Mouse (Mus musculus) left cerebral cortex, postnatal 14 days (tissue): ENCODE measurements around the gene Mydgf. TPM values are rescaled to one million over a fixed set of nuclear protein-coding genes. Genes with fewer than 3 reads are reported as not detected.
A peak's percentile ranks its signal among the peaks of the same experiment; 100 is the strongest.

Source experiments
- DNase-seq, 2 experiments: peaks; one replicate each; pipeline ENCODE4 v3.0.0; 2021 to 2022; ENCODE audit warnings: low spot score in 2 of 2, mixed read lengths in 1 of 2
- intact Hi-C: fragments of 180-260 bp; cut with DNase I; formaldehyde crosslinking; loops from one replicate; pipeline ENCODE4 v1.15.1; 2025
- long read RNA-seq, 2 experiments: library from polyadenylated mRNA; stranded (forward); transcript quantifications; one replicate each; pipeline ENCODE4 v2.0.0; 2021
- total RNA-seq, 2 experiments: library from RNA; stranded (reverse); gene quantifications; 2 replicates each; pipeline ENCODE4 v1.2.3; 2021

The Mydgf gene
- total RNA-seq = 10 to 100 TPM; 47.2 to 48.0 TPM
- long read RNA-seq, experiment 1, transcript Mydgf-201 (6 exons, 1,710 nt) = major isoform, 94 of 99 reads
- long read RNA-seq, experiment 1, partial matches to known transcripts = 3 of 99 reads
- long read RNA-seq, experiment 1, other reads (novel, unspliced or antisense) = 2 of 99 reads
- long read RNA-seq, experiment 2, transcript Mydgf-201 (6 exons, 1,710 nt) = major isoform, 69 of 76 reads
- long read RNA-seq, experiment 2, partial matches to known transcripts = 4 of 76 reads
- long read RNA-seq, experiment 2, other reads (novel, unspliced or antisense) = 3 of 76 reads

- intact Hi-C loops = no loop called here
These were observed at the start of gene Mydgf for GRCm38 (mm10) chr17:56183658-56184103. Mydgf (minus strand) TSS chr17:56183920.

GRCm38 (mm10) chr17:56233389-56233788, 49.7 kb upstream of the Mydgf start:
- intact Hi-C loops = no loop called here
- DNase-seq = no peak

More at GRCm38 (mm10) chr17:56183658-56184103, at the start of gene Mydgf:
- DNase-seq = peak; percentile 97

GRCm38 (mm10) chr17:56229943-56230342, 46.2 kb upstream of the Mydgf start:
- intact Hi-C loops = no loop called here
- peak; percentile 88 to 96 for DNase-seq

GRCm38 (mm10) chr17:56226566-56226965, 42.8 kb upstream of the Mydgf start:
- no peak for DNase-seq
- intact Hi-C loops = no loop called here

- intact Hi-C loops = no loop called here
- DNase-seq = no peak
These were observed 41.2 kb upstream of the Mydgf start for GRCm38 (mm10) chr17:56224916-56225315.

GRCm38 (mm10) chr17:56219805-56220204, 36.1 kb upstream of the Mydgf start:
- intact Hi-C loops = loop anchor here (5.0 kb wide), 1 partner anchor 32 kb away; no protein-coding TSS in a partner anchor
- no peak for DNase-seq

- intact Hi-C loops = loop anchor here (5.0 kb wide), 1 partner anchor 33 kb away; no protein-coding TSS in a partner anchor
- DNase-seq = no peak
These were observed 35.5 kb upstream of the Mydgf start for GRCm38 (mm10) chr17:56219251-56219650.

GRCm38 (mm10) chr17:56218377-56219191, 34.9 kb upstream of the Mydgf start, which contains the start of gene Dpp9:
Dpp9 (minus strand) TSS chr17:56218905.
- DNase-seq = peak; percentile 91 to 96
- intact Hi-C loops = loop anchor here (5.0 kb wide), 1 partner anchor 34 kb away; no protein-coding TSS in a partner anchor

GRCm38 (mm10) chr17:56217670-56218069, 34.0 kb upstream of the Mydgf start:
- no peak for DNase-seq
- intact Hi-C loops = loop anchor here (5.0 kb wide), 1 partner anchor 35 kb away; no protein-coding TSS in a partner anchor

- DNase-seq = no peak
- intact Hi-C loops = no loop called here
These were observed 30.5 kb upstream of the Mydgf start for GRCm38 (mm10) chr17:56214229-56214628.

GRCm38 (mm10) chr17:56212676-56213075, 29.0 kb upstream of the Mydgf start:
- intact Hi-C loops = no loop called here
- DNase-seq = no peak

GRCm38 (mm10) chr17:56211090-56211489, 27.4 kb upstream of the Mydgf start:
- intact Hi-C loops = no loop called here
- DNase-seq = no peak

- no peak for DNase-seq
- intact Hi-C loops = no loop called here
These were observed 25.1 kb upstream of the Mydgf start for GRCm38 (mm10) chr17:56208821-56209220.

- intact Hi-C loops = no loop called here
- no peak for DNase-seq
These were observed 24.3 kb upstream of the Mydgf start for GRCm38 (mm10) chr17:56207963-56208530.

GRCm38 (mm10) chr17:56206986-56207674, 23.4 kb upstream of the Mydgf start:
- no peak for DNase-seq
- intact Hi-C loops = no loop called here

- no peak for DNase-seq
- intact Hi-C loops = no loop called here
These were observed 22.7 kb upstream of the Mydgf start for GRCm38 (mm10) chr17:56206276-56206884.

GRCm38 (mm10) chr17:56203729-56204128, 20.0 kb upstream of the Mydgf start:
- intact Hi-C loops = loop anchor here (5.0 kb wide), 1 partner anchor 49 kb away; no protein-coding TSS in a partner anchor
- no peak for DNase-seq

- no peak for DNase-seq
These were observed 18.8 kb upstream of the Mydgf start for GRCm38 (mm10) chr17:56202476-56202875.

GRCm38 (mm10) chr17:56201642-56202041, 17.9 kb upstream of the Mydgf start:
- no peak for DNase-seq
- intact Hi-C loops = loop anchor here (5.0 kb wide), 1 partner anchor 51 kb away; no protein-coding TSS in a partner anchor

More at GRCm38 (mm10) chr17:56202476-56202875, 18.8 kb upstream of the Mydgf start:
- intact Hi-C loops = loop anchor here (5.0 kb wide), 1 partner anchor 50 kb away; no protein-coding TSS in a partner anchor
